Mouse (Mus musculus): ENCODE data around the gene Gm43517.

The Gm43517 gene

GRCm38 (mm10) chr12:49417963-49418362, 33.0 kb downstream of the Gm43517 start:
- DNase-seq (ENCODE audit: low read depth): no peak
